Mouse (Mus musculus): ENCODE data around the gene Pin1rt1.

- TF ChIP-seq CTCF (IDR thresholded peaks at IDR 0.05; ENCODE audit: low read depth) (no peak), EP300 (IDR thresholded peaks at IDR 0.05; ENCODE audit: low read depth) (no peak)
Measured at GRCm38 (mm10) chr2:104743971-104744370, 27.8 kb upstream of the Pin1rt1 start.
